Mouse (Mus musculus): ENCODE results near the gene 9130213A22Rik. TPM values are rescaled to one million over a fixed set of nuclear protein-coding genes. Genes with fewer than 3 reads are reported as not detected.
A peak's percentile ranks its signal among the peaks of the same experiment; 100 is the strongest.

9130213A22Rik gene
- polyA plus RNA-seq, 1 experiment from 2014 or later: not detected

- no peaks in the 10 kb centered on the region for H3K27me3 ChIP-seq (ENCODE audit: control insufficient read depth, insufficient read depth, low read depth, low read length)
- H3K4me3 ChIP-seq (ENCODE audit: low read depth, low read length): no peak overlapping the region
- H3K4me1 ChIP-seq (ENCODE audit: control insufficient read depth, low read depth, low read length): peaks cover 32% of the 10 kb centered on the region
- no peak overlapping the region for H3K9ac ChIP-seq (ENCODE audit: low read depth, low read length)
- WGBS (ENCODE audit: insufficient replicate concordance): 57% methylated on average over 2 of the region's 2 CpGs
- H3K4me2 ChIP-seq (ENCODE audit: low read depth, low read length): no peak overlapping the region
- H3K9me3 ChIP-seq (replicated peaks; ENCODE audit: control insufficient read depth, low read length): no peaks in the 10 kb centered on the region
- ATAC-seq (ENCODE audit: low read depth): no peak
- no peak overlapping the region for H3K27ac ChIP-seq (ENCODE audit: low read length)
- peaks cover 8% of the 10 kb centered on the region for H3K36me3 ChIP-seq (ENCODE audit: control insufficient read depth, insufficient read depth)
Observed at GRCm38 (mm10) chr11:69087597-69087996, 34.8 kb downstream of the 9130213A22Rik start.

GRCm38 (mm10) chr11:69087082-69087481 lies 35.3 kb downstream of the 9130213A22Rik start:
- 43% methylated on average over 4 of the region's 4 CpGs for WGBS (ENCODE audit: insufficient replicate concordance)
- no peak overlapping the region for H3K27ac ChIP-seq (ENCODE audit: low read length)
- ATAC-seq (ENCODE audit: low read depth): no peak
- peaks cover 27% of the 10 kb centered on the region for H3K4me1 ChIP-seq (ENCODE audit: control insufficient read depth, low read depth, low read length)
- peaks cover 6% of the 10 kb centered on the region; the same call in 1 of the 2 replicates for H3K36me3 ChIP-seq (ENCODE audit: control insufficient read depth, insufficient read depth)
- H3K9ac ChIP-seq (ENCODE audit: low read depth, low read length): no peak overlapping the region
- H3K4me2 ChIP-seq (ENCODE audit: low read depth, low read length): no peak overlapping the region
- no peak overlapping the region for H3K4me3 ChIP-seq (ENCODE audit: low read depth, low read length)
- no peaks in the 10 kb centered on the region for H3K27me3 ChIP-seq (ENCODE audit: control insufficient read depth, insufficient read depth, low read depth, low read length)
- H3K9me3 ChIP-seq (replicated peaks; ENCODE audit: control insufficient read depth, low read length): no peaks in the 10 kb centered on the region

GRCm38 (mm10) chr11:69086390-69086789 lies 36.0 kb downstream of the 9130213A22Rik start:
- no peak for ATAC-seq (ENCODE audit: low read depth)

GRCm38 (mm10) chr11:69085608-69086007 lies 36.8 kb downstream of the 9130213A22Rik start:
- ATAC-seq (ENCODE audit: low read depth): no peak
- no peaks in the 10 kb centered on the region for H3K9me3 ChIP-seq (replicated peaks; ENCODE audit: control insufficient read depth, low read length)
- H3K27me3 ChIP-seq (ENCODE audit: control insufficient read depth, insufficient read depth, low read depth, low read length): no peaks in the 10 kb centered on the region
- no peak overlapping the region for H3K9ac ChIP-seq (ENCODE audit: low read depth, low read length)
- H3K4me2 ChIP-seq (ENCODE audit: low read depth, low read length): no peak overlapping the region
- H3K36me3 ChIP-seq (ENCODE audit: control insufficient read depth, insufficient read depth): peaks cover 6% of the 10 kb centered on the region; the same call in 1 of the 2 replicates
- WGBS (ENCODE audit: insufficient replicate concordance): 66% methylated on average over 6 of the region's 6 CpGs
- no peak overlapping the region for H3K27ac ChIP-seq (ENCODE audit: low read length)
- H3K4me3 ChIP-seq (ENCODE audit: low read depth, low read length): no peak overlapping the region
- peaks cover 24% of the 10 kb centered on the region for H3K4me1 ChIP-seq (ENCODE audit: control insufficient read depth, low read depth, low read length)

More at GRCm38 (mm10) chr11:69086390-69086789, 36.0 kb downstream of the 9130213A22Rik start:
- H3K4me3 ChIP-seq (ENCODE audit: low read depth, low read length): no peak overlapping the region
- 56% methylated on average over 6 of the region's 6 CpGs for WGBS (ENCODE audit: insufficient replicate concordance)
- no peaks in the 10 kb centered on the region for H3K9me3 ChIP-seq (replicated peaks; ENCODE audit: control insufficient read depth, low read length)
- peaks cover 6% of the 10 kb centered on the region; the same call in 1 of the 2 replicates for H3K36me3 ChIP-seq (ENCODE audit: control insufficient read depth, insufficient read depth)
- no peaks in the 10 kb centered on the region for H3K27me3 ChIP-seq (ENCODE audit: control insufficient read depth, insufficient read depth, low read depth, low read length)
- peaks cover 25% of the 10 kb centered on the region for H3K4me1 ChIP-seq (ENCODE audit: control insufficient read depth, low read depth, low read length)
- no peak overlapping the region for H3K9ac ChIP-seq (ENCODE audit: low read depth, low read length)
- H3K27ac ChIP-seq (ENCODE audit: low read length): no peak overlapping the region
- no peak overlapping the region for H3K4me2 ChIP-seq (ENCODE audit: low read depth, low read length)

GRCm38 (mm10) chr11:69081613-69082012 lies 40.8 kb downstream of the 9130213A22Rik start:
- H3K4me1 ChIP-seq (ENCODE audit: control insufficient read depth, low read depth, low read length): no peaks in the 10 kb centered on the region; the same call in 1 of the 2 replicates
- no peak for ATAC-seq (ENCODE audit: low read depth)
- H3K27ac ChIP-seq (ENCODE audit: low read length): no peak overlapping the region
- H3K36me3 ChIP-seq (ENCODE audit: control insufficient read depth, insufficient read depth): no peaks in the 10 kb centered on the region
- H3K27me3 ChIP-seq (ENCODE audit: control insufficient read depth, insufficient read depth, low read depth, low read length): no peaks in the 10 kb centered on the region
- H3K9ac ChIP-seq (ENCODE audit: low read depth, low read length): no peak overlapping the region
- no peaks in the 10 kb centered on the region for H3K9me3 ChIP-seq (replicated peaks; ENCODE audit: control insufficient read depth, low read length)
- no peak overlapping the region for H3K4me3 ChIP-seq (ENCODE audit: low read depth, low read length)
- whole genome bisulfite sequencing (ENCODE audit: insufficient replicate concordance): 70% methylated on average over 7 of the region's 7 CpGs
- H3K4me2 ChIP-seq (ENCODE audit: low read depth, low read length): no peak overlapping the region

- ATAC-seq (ENCODE audit: low read depth): no peak
- Histone ChIP-seq H3K27me3 (ENCODE audit: control insufficient read depth, insufficient read depth, low read depth, low read length) (no peaks in the 10 kb centered on the region), H3K4me2 (ENCODE audit: low read depth, low read length) (no peak overlapping the region), H3K9ac (ENCODE audit: low read depth, low read length) (no peak overlapping the region), H3K27ac (ENCODE audit: low read length) (no peak overlapping the region), H3K9me3 (replicated peaks; ENCODE audit: control insufficient read depth, low read length) (no peaks in the 10 kb centered on the region), H3K4me3 (ENCODE audit: low read depth, low read length) (no peak overlapping the region), H3K36me3 (ENCODE audit: control insufficient read depth, insufficient read depth) (no peaks in the 10 kb centered on the region), H3K4me1 (ENCODE audit: control insufficient read depth, low read depth, low read length) (no peaks in the 10 kb centered on the region; the same call in 1 of the 2 replicates)
- 78% methylated on average over 8 of the region's 8 CpGs for WGBS (ENCODE audit: insufficient replicate concordance)
Observed at GRCm38 (mm10) chr11:69080855-69081222, 41.5 kb downstream of the 9130213A22Rik start.

- ATAC-seq (ENCODE audit: low read depth): no peak
- H3K4me2 ChIP-seq (ENCODE audit: low read depth, low read length): no peak overlapping the region
- H3K9me3 ChIP-seq (replicated peaks; ENCODE audit: control insufficient read depth, low read length): no peaks in the 10 kb centered on the region
- no peaks in the 10 kb centered on the region for H3K27me3 ChIP-seq (ENCODE audit: control insufficient read depth, insufficient read depth, low read depth, low read length)
- no peak overlapping the region for H3K27ac ChIP-seq (ENCODE audit: low read length)
- 70% methylated on average over 15 of the region's 15 CpGs for whole genome bisulfite sequencing (ENCODE audit: insufficient replicate concordance)
- no peak overlapping the region for H3K4me3 ChIP-seq (ENCODE audit: low read depth, low read length)
- H3K36me3 ChIP-seq (ENCODE audit: control insufficient read depth, insufficient read depth): no peaks in the 10 kb centered on the region
- no peak overlapping the region for H3K9ac ChIP-seq (ENCODE audit: low read depth, low read length)
- no peaks in the 10 kb centered on the region for H3K4me1 ChIP-seq (ENCODE audit: control insufficient read depth, low read depth, low read length)
Observed at GRCm38 (mm10) chr11:69080102-69080854, 42.1 kb downstream of the 9130213A22Rik start.

- H3K9me3 ChIP-seq (replicated peaks; ENCODE audit: control insufficient read depth, low read length): no peaks in the 10 kb centered on the region
- peak; percentile 54 for ATAC-seq (ENCODE audit: low read depth)
- no peak overlapping the region for H3K9ac ChIP-seq (ENCODE audit: low read depth, low read length)
- H3K36me3 ChIP-seq (ENCODE audit: control insufficient read depth, insufficient read depth): no peaks in the 10 kb centered on the region
- 53% methylated on average over 5 of the region's 5 CpGs for whole genome bisulfite sequencing (ENCODE audit: insufficient replicate concordance)
- peaks cover 10% of the 10 kb centered on the region for H3K4me1 ChIP-seq (ENCODE audit: control insufficient read depth, low read depth, low read length)
- no peak overlapping the region for H3K4me3 ChIP-seq (ENCODE audit: low read depth, low read length)
- H3K4me2 ChIP-seq (ENCODE audit: low read depth, low read length): no peak overlapping the region
- H3K27me3 ChIP-seq (ENCODE audit: control insufficient read depth, insufficient read depth, low read depth, low read length): no peaks in the 10 kb centered on the region
- H3K27ac ChIP-seq (ENCODE audit: low read length): no peak overlapping the region
Observed at GRCm38 (mm10) chr11:69078805-69079438, 43.5 kb downstream of the 9130213A22Rik start.

GRCm38 (mm10) chr11:69078041-69078440 lies 44.3 kb downstream of the 9130213A22Rik start:
- no peaks in the 10 kb centered on the region for H3K27me3 ChIP-seq (ENCODE audit: control insufficient read depth, insufficient read depth, low read depth, low read length)
- ATAC-seq (ENCODE audit: low read depth): no peak
- no peaks in the 10 kb centered on the region for H3K36me3 ChIP-seq (ENCODE audit: control insufficient read depth, insufficient read depth)
- H3K27ac ChIP-seq (ENCODE audit: low read length): no peak overlapping the region
- no peak overlapping the region for H3K4me3 ChIP-seq (ENCODE audit: low read depth, low read length)
- H3K9ac ChIP-seq (ENCODE audit: low read depth, low read length): no peak overlapping the region
- H3K4me2 ChIP-seq (ENCODE audit: low read depth, low read length): no peak overlapping the region
- WGBS (ENCODE audit: insufficient replicate concordance): 73% methylated on average over 6 of the region's 6 CpGs
- no peaks in the 10 kb centered on the region for H3K9me3 ChIP-seq (replicated peaks; ENCODE audit: control insufficient read depth, low read length)
- H3K4me1 ChIP-seq (ENCODE audit: control insufficient read depth, low read depth, low read length): peaks cover 17% of the 10 kb centered on the region
